Mouse (Mus musculus) hindbrain, embryonic 10.5 days (tissue): ENCODE measurements around the gene Rgs4. TPM values are rescaled to one million over a fixed set of nuclear protein-coding genes. Genes with fewer than 3 reads are reported as not detected.

Experiments used
- DNase-seq: peaks from one replicate; pipeline ENCODE4 v3.0.0-alpha.2; 2017; ENCODE audit warnings: low spot score
- H3K27ac ChIP-seq: fragments of 300-500 bp; sonication (generic); 2 replicates; pipeline ENCODE4 v1.5.1; 2016; ENCODE audit warnings: mild to moderate bottlenecking, moderate library complexity
- H3K27me3 ChIP-seq: fragments of 300-500 bp; sonication (generic); 2 replicates; pipeline ENCODE4 v1.6.1; 2016; ENCODE audit warnings: mild to moderate bottlenecking; ENCODE audit not compliant: poor library complexity, insufficient read depth, severe bottlenecking
- H3K36me3 ChIP-seq: fragments of 300-500 bp; sonication (generic); 2 replicates; pipeline ENCODE4 v1.6.1; 2016; ENCODE audit warnings: mild to moderate bottlenecking, moderate library complexity
- H3K4me1 ChIP-seq: fragments of 300-500 bp; sonication (generic); replicated peaks from 2 replicates; pipeline ENCODE4 v1.6.1; 2016; ENCODE audit warnings: mild to moderate bottlenecking
- H3K4me3 ChIP-seq: fragments of 300-500 bp; sonication (generic); 2 replicates; pipeline ENCODE4 v1.5.1; 2016; ENCODE audit warnings: mild to moderate bottlenecking, moderate library complexity
- H3K9me3 ChIP-seq: fragments of 300-500 bp; sonication (generic); 2 replicates; pipeline ENCODE4 v1.6.1; 2016; ENCODE audit warnings: mild to moderate bottlenecking, moderate library complexity
- WGBS: fragments of 180-500 bp; shearing (Covaris S2); methylation state at CpG from one replicate; pipeline ENCODE4 v1.1.7; 2016; 5-methylcytosine and 5-hydroxymethylcytosine counted together
- polyA plus RNA-seq: library from polyadenylated mRNA; unstranded; fragments of >200 nt; fragmentation: Nextera tagmentation; extraction: Ambion mirVana; gene quantifications from 2 replicates; pipeline ENCODE4 v1.2.1, GENCODE M21; 2016

Rgs4 gene
- polyA plus RNA-seq, 1 experiment from 2014 or later = 14.9 TPM

DNA sequence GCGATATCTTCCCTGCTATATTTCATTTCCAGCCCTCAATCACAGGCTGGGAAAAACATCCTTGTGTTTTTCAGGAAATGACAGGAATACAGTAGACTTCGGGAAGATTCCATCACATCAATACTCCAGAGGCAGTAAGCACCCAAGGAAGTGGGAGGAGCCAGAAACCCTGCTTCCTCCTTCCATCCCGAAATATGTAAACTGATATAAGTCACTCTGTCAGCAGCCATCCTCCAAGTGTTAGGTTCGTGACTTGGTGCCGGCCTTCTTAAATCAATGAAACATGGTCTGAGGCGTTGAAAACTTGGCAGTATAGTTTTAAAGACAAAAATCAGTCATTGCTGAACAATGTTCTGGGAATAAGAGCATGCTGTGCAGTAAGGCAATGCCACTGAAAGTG lies 11.3 kb downstream of the Rgs4 start:
- Histone ChIP-seq H3K4me3 (no peak overlapping the region), H3K9me3 (no peaks in the 10 kb centered on the region), H3K27me3 (no peaks in the 10 kb centered on the region), H3K4me1 (no peaks in the 10 kb centered on the region), H3K36me3 (no peaks in the 10 kb centered on the region), H3K27ac (no peak overlapping the region)
- no peak for DNase-seq
- WGBS = 77% methylated on average over 6 of the region's 6 CpGs

DNA sequence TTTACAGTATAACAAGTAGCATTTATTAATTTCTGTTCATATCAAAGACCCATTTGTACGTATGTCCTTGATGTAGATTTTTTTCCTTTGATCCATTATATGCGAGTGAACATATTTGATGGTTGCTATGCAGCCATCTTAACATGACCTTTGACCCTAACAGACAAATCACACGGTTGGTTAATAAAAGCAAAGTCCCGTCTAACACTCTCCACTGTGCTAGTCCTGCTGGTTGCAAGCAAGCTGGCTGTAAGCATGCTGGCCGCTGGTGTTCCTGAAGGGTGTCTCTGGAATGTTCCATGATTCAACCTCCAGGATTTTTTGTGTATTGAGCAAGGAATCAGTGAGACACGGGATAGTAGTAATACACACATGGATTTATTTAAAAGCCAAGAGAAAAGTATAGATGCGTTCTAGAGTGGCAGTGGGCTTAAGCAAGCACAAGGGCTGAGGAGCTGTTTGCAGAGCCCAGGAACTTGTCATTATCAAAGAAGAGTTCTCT lies 16.8 kb downstream of the Rgs4 start:
- Histone ChIP-seq H3K27ac (no peak overlapping the region), H3K9me3 (no peaks in the 10 kb centered on the region), H3K4me1 (peaks cover 8% of the 10 kb centered on the region; the same call in 1 of the 2 replicates), H3K4me3 (no peak overlapping the region), H3K36me3 (no peaks in the 10 kb centered on the region), H3K27me3 (no peaks in the 10 kb centered on the region)
- DNase-seq = no peak
- 51% methylated on average over 7 of the region's 7 CpGs for WGBS

DNA sequence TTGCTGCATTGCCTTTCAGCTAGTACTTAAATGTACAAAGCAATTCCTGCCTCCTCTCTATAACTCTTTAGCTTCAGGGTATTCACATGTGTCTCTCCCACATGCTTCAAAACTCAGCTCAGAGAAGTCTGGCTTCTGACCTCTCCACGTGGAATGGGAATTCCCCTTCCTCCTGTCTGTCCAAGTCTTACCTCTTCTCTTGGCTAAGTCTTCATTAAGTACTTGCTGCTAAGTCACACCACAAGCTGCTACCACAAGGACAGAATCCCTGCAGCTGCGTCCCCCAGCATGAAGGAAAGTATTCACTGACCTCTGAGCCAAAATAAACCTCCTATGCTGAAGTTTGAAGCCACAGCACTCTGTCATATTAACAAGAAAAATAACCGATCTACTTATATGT lies 21.1 kb downstream of the Rgs4 start:
- WGBS = 81% methylated on average over 3 of the region's 3 CpGs
- no peaks in the 10 kb centered on the region for H3K36me3 ChIP-seq
- H3K27me3 ChIP-seq = no peaks in the 10 kb centered on the region
- no peak overlapping the region for H3K4me3 ChIP-seq
- peaks cover 8% of the 10 kb centered on the region; the same call in 1 of the 2 replicates for H3K4me1 ChIP-seq
- no peaks in the 10 kb centered on the region for H3K9me3 ChIP-seq
- H3K27ac ChIP-seq = no peak overlapping the region
- no peak for DNase-seq

DNA sequence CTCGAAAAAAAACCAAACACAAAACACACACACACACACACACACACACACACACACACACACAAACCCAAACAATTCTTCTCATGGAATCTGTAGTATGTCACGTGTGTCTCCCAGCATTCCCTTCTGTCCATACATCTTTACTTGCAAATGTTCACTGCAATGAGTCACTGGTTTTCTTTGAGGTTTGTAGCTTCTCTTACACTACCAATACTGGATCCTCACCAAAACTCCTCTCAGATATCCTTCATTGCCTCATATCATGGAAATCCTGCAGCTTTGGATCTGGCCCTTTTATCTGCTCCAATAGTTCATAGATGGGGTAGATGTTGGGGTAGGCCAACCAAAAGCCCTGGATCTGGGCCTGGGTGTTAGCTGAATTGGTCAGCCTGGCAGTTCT lies 25.6 kb downstream of the Rgs4 start:
- H3K9me3 ChIP-seq = no peaks in the 10 kb centered on the region
- H3K36me3 ChIP-seq = no peaks in the 10 kb centered on the region
- no peak overlapping the region for H3K4me3 ChIP-seq
- no peak for DNase-seq
- H3K4me1 ChIP-seq = no peaks in the 10 kb centered on the region
- H3K27ac ChIP-seq = no peak overlapping the region
- 83% methylated on average over 2 of the region's 2 CpGs for WGBS
- no peaks in the 10 kb centered on the region for H3K27me3 ChIP-seq

DNA sequence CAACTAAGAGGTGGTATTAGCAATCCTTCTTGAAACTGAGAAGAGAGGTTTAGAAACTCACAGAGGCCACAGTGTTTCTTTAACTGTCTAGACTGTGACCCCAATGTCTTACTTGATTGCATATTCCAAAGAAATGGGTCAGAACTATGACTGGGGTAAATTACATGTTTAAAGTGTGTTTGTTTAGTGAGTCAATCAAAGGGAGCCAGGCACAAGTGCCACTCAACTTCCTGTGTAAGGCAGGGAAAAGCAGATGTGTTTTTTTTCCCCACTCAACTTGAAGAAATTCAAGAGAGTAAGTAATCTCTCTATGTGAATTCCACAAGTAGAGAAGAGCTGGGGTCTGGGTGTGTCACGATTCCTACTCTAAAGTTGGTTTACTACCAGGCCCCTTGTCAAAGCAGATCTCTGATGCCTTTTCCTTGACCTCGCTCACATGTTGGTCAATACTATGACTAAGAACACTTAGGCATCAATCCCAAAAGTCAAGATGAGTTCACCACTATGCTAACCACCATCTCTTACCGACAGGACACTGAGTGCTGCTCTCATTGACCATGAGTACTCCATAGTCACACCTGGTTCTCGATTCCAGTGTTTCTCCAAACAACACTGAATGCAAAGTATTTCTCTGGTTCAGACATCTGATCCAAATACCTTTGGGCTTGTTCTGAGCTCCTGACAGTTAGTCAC lies 42.9 kb downstream of the Rgs4 start:
- Histone ChIP-seq H3K27ac (no peak overlapping the region), H3K27me3 (no peaks in the 10 kb centered on the region), H3K4me1 (peaks cover 7% of the 10 kb centered on the region; the same call in 1 of the 2 replicates), H3K9me3 (no peaks in the 10 kb centered on the region), H3K36me3 (no peaks in the 10 kb centered on the region), H3K4me3 (no peak overlapping the region)
- WGBS = 86% methylated on average over 4 of the region's 4 CpGs
- no peak for DNase-seq

DNA sequence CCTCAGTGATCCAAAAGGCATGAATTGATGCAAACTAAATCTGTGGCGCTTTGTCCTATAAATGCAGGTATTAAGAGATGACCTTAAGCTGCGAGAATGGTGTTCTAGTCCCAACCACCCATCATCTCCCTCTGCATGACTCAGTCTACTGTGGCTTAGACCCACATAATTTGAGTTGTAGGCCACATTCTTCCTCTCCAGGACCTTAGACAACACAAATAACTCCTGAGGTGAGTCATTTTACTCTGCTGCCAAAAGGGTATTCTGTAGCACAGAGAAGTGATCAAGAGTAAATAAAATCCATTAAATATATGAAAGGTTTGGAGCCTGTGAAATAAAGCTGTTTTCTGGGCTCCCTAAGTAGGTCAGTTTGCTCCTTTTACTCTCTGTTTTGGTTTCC lies 48.3 kb downstream of the Rgs4 start:
- Histone ChIP-seq H3K27me3 (no peaks in the 10 kb centered on the region), H3K9me3 (no peaks in the 10 kb centered on the region), H3K36me3 (no peaks in the 10 kb centered on the region), H3K4me3 (no peak overlapping the region), H3K27ac (no peak overlapping the region), H3K4me1 (peaks cover 7% of the 10 kb centered on the region; the same call in 1 of the 2 replicates)
- 88% methylated on average over 2 of the region's 2 CpGs for WGBS
- no peak for DNase-seq

DNA sequence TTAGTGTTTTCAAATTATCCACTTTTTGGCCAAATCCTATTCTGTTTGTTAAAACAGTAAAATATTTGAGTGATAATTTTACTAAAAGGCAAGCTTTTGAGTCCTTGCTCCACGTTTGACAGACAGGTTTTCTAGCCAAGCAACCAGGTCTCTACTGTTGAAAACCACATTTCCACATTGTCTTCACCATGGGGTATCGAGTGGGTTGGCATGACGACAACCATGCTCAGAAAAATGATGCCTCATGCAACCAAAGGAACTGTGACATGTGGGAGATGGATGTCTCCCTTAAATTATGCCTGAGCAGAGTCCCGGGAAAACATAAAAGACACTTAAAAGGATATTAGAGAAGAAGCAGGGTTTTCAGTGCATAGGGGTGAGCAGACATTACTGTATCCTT lies 50.2 kb downstream of the Rgs4 start:
- no peak overlapping the region for H3K27ac ChIP-seq
- H3K27me3 ChIP-seq = no peaks in the 10 kb centered on the region
- DNase-seq = no peak
- no peaks in the 10 kb centered on the region for H3K36me3 ChIP-seq
- H3K9me3 ChIP-seq = no peaks in the 10 kb centered on the region
- H3K4me1 ChIP-seq = peaks cover 5% of the 10 kb centered on the region
- WGBS = 73% methylated on average over 4 of the region's 4 CpGs
- no peak overlapping the region for H3K4me3 ChIP-seq

DNA sequence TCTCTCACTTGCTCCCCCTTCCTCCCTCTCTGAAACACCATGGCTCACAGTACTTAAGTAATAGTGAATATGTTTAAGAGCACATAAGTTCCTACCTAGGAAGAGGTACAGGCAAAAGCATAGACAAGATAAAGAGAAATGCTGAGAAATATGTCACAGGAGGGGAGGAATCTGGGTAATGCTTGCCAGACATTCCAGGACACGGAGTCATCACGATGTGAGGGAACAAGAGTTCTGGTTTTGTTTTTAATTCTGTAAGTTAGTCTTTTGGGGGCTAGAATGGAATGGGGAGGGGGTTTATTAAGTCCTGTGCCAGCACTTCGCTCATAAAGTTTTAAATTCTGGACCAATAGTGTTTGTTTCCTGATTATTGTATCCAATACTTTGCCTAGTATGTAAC lies 52.1 kb downstream of the Rgs4 start:
- Histone ChIP-seq H3K9me3 (no peaks in the 10 kb centered on the region), H3K4me1 (peaks cover 5% of the 10 kb centered on the region), H3K4me3 (no peak overlapping the region), H3K27me3 (no peaks in the 10 kb centered on the region), H3K36me3 (no peaks in the 10 kb centered on the region), H3K27ac (no peak overlapping the region)
- DNase-seq = no peak
- 86% methylated on average over 3 of the region's 3 CpGs for WGBS

DNA sequence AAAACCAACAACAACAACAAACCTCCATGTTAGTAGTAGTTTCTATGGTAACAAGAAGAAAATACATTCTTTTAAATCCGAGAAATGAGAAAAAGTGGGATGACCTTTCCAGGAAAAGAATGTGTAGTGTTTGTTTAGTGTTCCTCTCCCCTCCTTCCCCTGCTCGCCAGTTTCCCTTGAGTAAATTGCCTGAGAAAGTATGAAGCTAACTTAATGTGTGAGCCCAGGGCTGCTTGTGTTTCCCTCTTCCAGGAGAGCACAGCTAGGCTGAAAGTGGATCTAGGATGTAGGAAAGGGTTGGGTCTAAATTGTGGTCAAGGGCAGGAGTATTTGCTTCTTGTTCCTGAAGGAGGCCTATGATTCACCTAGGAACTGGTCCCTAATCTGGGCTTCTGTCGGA lies 53.9 kb downstream of the Rgs4 start:
- H3K9me3 ChIP-seq = no peaks in the 10 kb centered on the region
- DNase-seq = no peak
- H3K27me3 ChIP-seq = no peaks in the 10 kb centered on the region
- H3K27ac ChIP-seq = peak overlapping the region; percentile 16; the same call in 1 of the 2 replicates
- peaks cover 5% of the 10 kb centered on the region for H3K4me1 ChIP-seq
- H3K4me3 ChIP-seq = no peak overlapping the region
- WGBS = 63% methylated on average over 3 of the region's 3 CpGs
- H3K36me3 ChIP-seq = no peaks in the 10 kb centered on the region

DNA sequence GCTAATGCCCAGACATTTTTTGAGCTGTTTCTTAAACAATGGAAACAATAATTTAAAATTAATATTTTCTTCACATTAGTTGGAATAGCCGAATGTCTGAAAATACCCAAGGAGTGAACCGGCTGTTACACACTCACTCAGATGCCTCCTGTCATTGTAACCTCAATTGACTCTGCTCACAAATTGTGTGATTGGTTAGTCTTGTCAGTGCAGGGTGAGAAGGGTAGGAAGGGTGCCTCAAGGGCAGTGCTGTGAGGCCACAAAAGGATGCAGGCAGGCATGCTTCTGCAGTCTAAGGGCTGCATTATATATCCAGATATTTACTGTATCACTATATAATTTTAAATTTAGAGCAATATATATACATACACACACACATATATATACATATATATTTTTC lies 54.4 kb downstream of the Rgs4 start:
- peaks cover 5% of the 10 kb centered on the region for H3K4me1 ChIP-seq
- no peak for DNase-seq
- H3K9me3 ChIP-seq = no peaks in the 10 kb centered on the region
- H3K36me3 ChIP-seq = no peaks in the 10 kb centered on the region
- no peaks in the 10 kb centered on the region for H3K27me3 ChIP-seq
- WGBS = 77% methylated on average over 2 of the region's 2 CpGs
- no peak overlapping the region for H3K27ac ChIP-seq
- no peak overlapping the region for H3K4me3 ChIP-seq

Other genes starting within 250 kb of the Rgs4 start
- gene Nuf2, start 216.2 kb downstream of the Rgs4 start, polyA plus RNA-seq = 67.6 and 75.7 TPM in 2 replicates
- gene Rgs5, start 92.1 kb downstream of the Rgs4 start, polyA plus RNA-seq = 0.45 and 1.4 TPM in 2 replicates
- gene Ccdc190, start 181.0 kb upstream of the Rgs4 start, polyA plus RNA-seq = not detected in 2 replicates
- gene Hsd17b7, start 221.6 kb upstream of the Rgs4 start, polyA plus RNA-seq = 24.4 and 28.5 TPM in 2 replicates